Mouse (Mus musculus) thymus, postnatal 0 days (tissue): ENCODE data around the gene Nfyb. TPM values are rescaled to one million over a fixed set of nuclear protein-coding genes. Genes with fewer than 3 reads are reported as not detected.
A peak's percentile ranks its signal among the peaks of the same experiment; 100 is the strongest.

Experiments
- DNase-seq: peaks from one replicate; pipeline ENCODE4 v3.0.0-alpha.2; 2015; ENCODE audit warnings: low spot score
- polyA plus RNA-seq: library from polyadenylated mRNA; unstranded; fragments of >200 nt; fragmentation: Nextera tagmentation; extraction: Ambion mirVana; gene quantifications from 2 replicates; pipeline ENCODE4 v1.2.1, GENCODE M21; 2015

Gene Nfyb
- polyA plus RNA-seq, 1 experiment from 2014 or later: 76.8 TPM

GRCm38 (mm10) chr10:82745301-82745700 lies 18.6 kb downstream of the Nfyb start:
- DNase-seq: no peak

GRCm38 (mm10) chr10:82744296-82744695 lies 19.6 kb downstream of the Nfyb start:
- no peak for DNase-seq

- no peak for DNase-seq
Measured at GRCm38 (mm10) chr10:82742578-82742977, 21.4 kb downstream of the Nfyb start.

GRCm38 (mm10) chr10:82741876-82742275 lies 22.1 kb downstream of the Nfyb start:
- DNase-seq: no peak

GRCm38 (mm10) chr10:82741354-82741753 lies 22.6 kb downstream of the Nfyb start:
- no peak for DNase-seq

GRCm38 (mm10) chr10:82699296-82699941 lies 64.5 kb downstream of the Nfyb start:
- DNase-seq: peak; percentile 63

- peak; percentile 92 for DNase-seq
Measured at GRCm38 (mm10) chr10:82698712-82699261, 65.2 kb downstream of the Nfyb start.

Other genes with a start within 250 kb of the Nfyb start
- 86.1 and 87.7 TPM in 2 replicates for gene 1190007I07Rik, start 140.9 kb downstream of the Nfyb start, polyA plus RNA-seq
- gene Tdg, start 134.3 kb downstream of the Nfyb start, polyA plus RNA-seq: 119 TPM in 2 replicates
- gene Glt8d2, start 73.5 kb downstream of the Nfyb start, polyA plus RNA-seq: 3.7 and 3.8 TPM in 2 replicates
- 32.1 and 34.0 TPM in 2 replicates for gene Hcfc2, start 68.0 kb downstream of the Nfyb start, polyA plus RNA-seq
- 58.5 and 61.6 TPM in 2 replicates for gene Txnrd1, start 69.8 kb upstream of the Nfyb start, polyA plus RNA-seq
- gene Eid3, start 102.5 kb upstream of the Nfyb start, polyA plus RNA-seq: 0.19 and 0.27 TPM in 2 replicates
- gene Chst11, start 221.4 kb upstream of the Nfyb start, polyA plus RNA-seq: 2.1 TPM in 2 replicates